Mouse (Mus musculus) ovary, adult 2 months (tissue): ENCODE results near the gene Cdc42. TPM values are rescaled to one million over a fixed set of nuclear protein-coding genes. Genes with fewer than 3 reads are reported as not detected.

Experiments used
- polyA plus RNA-seq: library from polyadenylated mRNA; depleted of rRNA; stranded (reverse); fragments of >200 nt; gene quantifications from 2 replicates; pipeline ENCODE4 v1.2.3, GENCODE M21; 2012; rRNA removed

Gene Cdc42
- 31.1 and 38.4 TPM in 2 replicates for polyA plus RNA-seq

DNA sequence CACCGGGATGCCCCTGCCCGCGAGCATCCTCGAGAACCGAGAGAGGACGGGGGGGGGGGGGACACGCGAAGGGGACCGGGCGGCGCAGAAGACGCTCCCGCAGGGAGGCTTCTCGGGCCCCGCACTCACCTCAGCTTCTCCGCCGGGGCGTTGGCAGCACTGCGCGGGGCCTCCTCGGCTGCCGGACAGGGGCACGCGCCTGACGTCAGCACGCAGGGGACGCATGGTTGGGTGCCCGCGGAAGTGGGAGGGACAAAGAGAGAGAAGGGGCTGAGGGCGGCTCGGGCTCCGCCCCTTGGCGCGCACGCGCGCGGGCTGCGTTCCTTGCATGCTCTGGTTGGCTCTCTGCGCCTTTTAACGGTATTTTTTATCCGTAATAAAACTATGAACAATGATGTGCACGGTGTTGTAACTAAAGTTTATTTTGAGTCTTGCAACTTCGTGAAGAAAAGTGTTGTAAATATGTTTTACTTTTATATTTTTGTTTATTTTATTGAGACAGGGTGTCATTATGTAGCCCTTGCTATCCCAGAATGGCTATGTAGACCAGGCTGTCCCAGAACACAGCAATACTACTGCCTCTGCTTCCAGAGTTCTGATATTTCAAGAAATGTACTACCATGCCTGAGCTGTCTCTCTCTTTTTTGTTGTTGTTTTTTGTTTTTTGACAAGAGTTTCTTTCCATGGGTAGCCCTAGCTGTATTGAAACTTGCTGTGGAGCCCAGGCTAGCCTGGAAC is at the start of gene Cdc42:
TSS of gene Cdc42 (minus strand) at position 204 of the 738 bp plus-strand sequence.

DNA sequence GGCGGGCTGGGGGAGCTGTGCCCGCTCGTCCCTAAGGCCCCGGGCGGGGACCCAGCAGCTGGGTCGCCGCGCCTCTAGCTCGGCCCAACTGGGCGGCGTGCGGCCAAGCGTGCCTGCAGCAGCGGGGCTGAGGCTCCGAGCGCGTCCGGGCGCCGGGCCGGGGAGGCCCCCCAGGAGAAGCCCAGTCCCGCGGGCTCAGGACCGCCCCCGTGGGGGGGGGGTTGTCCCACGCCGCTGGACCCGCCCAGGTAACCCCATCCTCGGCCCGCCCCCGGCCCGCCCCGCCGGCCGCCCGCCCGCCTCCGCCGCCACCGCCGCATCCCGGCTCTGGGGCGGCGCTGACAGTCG is 80.4 kb downstream of the Cdc42 start, which contains the start of gene Wnt4:
TSS of gene Wnt4 (plus strand) at position 324 of the 348 bp plus-strand sequence.

Other genes with a start within 250 kb of the Cdc42 start
- 49.4 and 57.4 TPM in 2 replicates for gene Wnt4, start 80.2 kb downstream of the Cdc42 start, polyA plus RNA-seq
- gene Cela3a, start 52.1 kb upstream of the Cdc42 start, polyA plus RNA-seq, result not detected in 2 replicates
- gene Cela3b, start 72.8 kb upstream of the Cdc42 start, polyA plus RNA-seq, result 8.9 and 11.4 TPM in 2 replicates
- not detected in 2 replicates for gene 1700013G24Rik, start 95.6 kb upstream of the Cdc42 start, polyA plus RNA-seq
- gene Hspg2, start 111.0 kb upstream of the Cdc42 start, polyA plus RNA-seq, result 94.9 and 98.1 TPM in 2 replicates
- gene Ldlrad2, start 216.8 kb upstream of the Cdc42 start, polyA plus RNA-seq, result 0.58 TPM in 1 of 2 replicates, not detected in the other
- gene Usp48, start 236.0 kb upstream of the Cdc42 start, polyA plus RNA-seq, result 93.7 and 106 TPM in 2 replicates